Mouse (Mus musculus): ENCODE measurements around the gene Tenm3.
A peak's percentile ranks its signal among the peaks of the same experiment; 100 is the strongest.

Gene Tenm3

DNA sequence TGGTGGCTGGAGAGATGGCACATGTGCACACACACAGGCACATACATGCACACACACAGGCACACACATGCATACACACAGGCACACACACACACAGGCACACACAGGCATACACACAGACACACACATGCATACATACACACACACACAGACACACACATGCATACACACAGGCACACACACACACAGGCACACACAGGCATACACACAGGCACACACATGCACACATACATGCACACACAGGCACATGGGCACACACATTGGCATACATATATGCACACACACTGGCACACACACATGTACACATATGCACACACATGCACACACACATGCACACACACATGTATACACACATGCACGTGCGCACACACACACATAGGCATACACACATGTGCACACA, 271.4 kb downstream of the Tenm3 start:
- no peak for DNase-seq

DNA sequence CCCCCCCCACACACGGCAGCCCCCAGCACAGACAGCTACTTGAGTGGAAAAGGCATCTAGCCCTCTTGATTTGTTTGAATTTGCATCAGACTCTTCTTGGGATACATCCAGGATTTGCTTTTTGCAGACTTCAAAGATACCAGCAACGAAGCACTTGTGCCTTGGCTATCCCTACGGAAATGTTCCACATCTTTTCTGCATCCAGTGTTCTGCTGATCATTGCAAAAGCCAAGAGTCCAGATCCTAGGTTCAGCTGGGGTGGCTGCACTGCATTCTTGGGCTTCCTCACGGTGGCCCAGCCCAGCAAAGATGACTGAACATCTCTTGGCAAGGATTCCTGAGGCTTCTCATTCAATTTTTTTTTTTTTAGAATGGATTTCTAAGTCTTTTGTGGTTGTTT, 275.1 kb downstream of the Tenm3 start:
- no peak for DNase-seq

DNA sequence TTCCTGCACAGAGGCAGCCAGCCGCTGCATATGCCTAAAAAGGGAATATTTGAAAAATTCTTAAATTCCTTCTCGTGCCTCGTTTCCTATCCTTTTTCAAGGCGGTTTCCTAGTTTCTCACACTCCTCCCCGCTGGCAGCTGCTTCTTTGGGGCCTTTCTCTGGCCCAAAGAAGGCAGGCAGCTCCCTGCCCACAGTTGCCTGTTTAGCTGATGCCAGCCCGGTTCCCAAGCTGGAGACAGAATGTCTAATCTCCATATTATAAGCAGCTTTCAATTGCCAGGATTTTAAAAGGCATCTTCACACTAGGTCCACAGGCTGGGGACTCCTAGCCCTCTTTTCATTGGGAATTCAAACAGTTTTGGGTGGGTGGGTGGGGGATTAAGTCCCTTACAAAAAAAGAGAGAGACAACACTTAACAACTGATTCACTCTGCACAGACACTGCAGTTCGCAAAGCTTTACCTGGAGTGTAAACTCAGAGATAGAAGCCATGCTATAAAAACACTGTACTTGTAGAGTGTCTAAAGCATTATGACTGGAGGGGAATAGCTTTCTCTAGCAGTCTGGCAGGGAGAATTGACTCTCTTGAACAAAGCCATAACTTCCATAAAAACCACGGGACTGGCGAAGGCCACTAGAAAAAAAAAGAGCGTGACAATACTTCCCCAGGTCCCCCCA, 275.7 kb downstream of the Tenm3 start:
- peak; percentile 40 for DNase-seq

DNA sequence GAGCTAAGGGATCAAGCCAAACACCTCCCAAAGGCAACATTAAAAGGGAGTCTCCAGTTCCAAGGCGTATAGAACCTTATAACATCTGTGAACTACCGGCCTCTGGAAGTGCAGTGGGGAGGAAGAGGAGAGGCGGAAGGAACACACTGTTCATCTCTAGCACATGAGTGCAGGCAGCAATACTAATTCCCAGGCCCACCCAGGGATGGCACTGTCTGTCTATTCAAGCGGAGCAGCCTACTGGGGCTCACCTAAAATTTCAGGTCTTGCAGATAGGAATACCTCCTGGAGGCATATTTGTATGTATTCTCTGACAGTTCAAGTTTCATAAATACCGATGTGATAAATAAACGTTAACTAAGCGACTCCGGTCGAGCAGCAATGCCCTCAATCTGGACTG, 283.5 kb downstream of the Tenm3 start:
- DNase-seq = peak; percentile 25

DNA sequence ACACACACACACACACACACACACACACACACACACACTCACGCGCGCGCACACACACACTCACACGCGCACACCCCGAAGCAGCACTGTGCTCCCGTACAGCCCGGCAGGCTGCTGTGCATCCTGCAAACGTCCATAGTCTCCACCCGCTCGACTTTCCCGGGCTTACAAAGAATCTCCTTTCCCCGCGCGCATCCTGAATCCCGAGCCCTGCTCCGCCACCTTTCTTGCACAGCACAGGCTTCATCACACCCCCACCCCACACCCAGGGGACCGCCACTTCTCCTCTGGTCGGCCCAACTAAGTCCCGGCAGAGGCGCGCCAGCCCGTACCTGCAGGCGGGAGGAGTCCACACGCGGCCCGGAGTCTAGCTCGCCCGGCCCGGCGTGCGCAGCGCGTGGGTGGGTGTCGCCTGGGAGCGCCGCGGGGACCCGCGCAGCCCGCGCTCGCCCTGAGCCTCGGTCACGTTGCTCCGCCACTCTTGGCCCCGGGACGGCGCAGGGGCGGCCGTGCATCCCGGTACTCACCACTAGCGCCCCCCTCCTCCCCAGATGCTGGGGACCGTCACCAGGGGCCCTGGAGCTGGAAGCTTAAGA, 288.1 kb downstream of the Tenm3 start:
- peak; percentile 59 for DNase-seq

DNA sequence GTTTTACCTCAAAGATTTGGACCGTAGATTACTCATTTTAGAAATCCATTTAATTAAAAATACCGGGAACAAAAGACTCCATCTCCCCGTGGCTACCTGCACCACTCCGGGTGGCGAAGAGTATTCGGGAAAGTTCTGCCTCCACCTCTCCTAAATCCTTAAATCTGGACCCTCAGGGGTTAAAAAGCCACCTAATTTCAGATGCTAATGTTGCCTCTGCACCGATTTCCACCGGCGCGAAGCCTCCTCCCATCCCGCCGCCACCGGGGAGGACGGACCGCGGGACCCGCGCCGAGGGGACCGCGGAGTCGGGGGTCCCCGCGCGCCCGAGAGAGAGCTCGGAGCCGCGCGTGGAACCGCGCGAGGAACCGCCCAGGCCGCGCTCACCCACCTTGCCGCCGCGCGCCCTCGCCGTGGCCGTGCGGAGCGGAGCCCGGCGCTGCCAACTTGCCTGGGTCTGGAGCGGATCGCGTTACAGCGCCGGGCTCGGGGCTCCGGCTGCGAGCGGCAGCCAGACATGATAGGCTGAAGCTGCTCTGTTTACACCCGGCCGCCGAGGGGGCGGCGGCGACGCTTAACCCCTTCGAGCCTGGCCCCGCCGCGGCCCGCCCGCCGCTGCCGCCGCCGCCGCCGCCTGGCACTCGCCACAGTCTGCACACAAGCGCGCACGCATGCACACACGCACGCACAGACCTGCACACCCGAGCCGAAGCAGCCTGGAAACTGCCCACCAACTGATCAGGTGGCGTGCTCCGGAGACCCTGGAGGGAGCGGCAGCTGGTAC, 288.8 kb downstream of the Tenm3 start:
- DNase-seq = peak; percentile 76

DNA sequence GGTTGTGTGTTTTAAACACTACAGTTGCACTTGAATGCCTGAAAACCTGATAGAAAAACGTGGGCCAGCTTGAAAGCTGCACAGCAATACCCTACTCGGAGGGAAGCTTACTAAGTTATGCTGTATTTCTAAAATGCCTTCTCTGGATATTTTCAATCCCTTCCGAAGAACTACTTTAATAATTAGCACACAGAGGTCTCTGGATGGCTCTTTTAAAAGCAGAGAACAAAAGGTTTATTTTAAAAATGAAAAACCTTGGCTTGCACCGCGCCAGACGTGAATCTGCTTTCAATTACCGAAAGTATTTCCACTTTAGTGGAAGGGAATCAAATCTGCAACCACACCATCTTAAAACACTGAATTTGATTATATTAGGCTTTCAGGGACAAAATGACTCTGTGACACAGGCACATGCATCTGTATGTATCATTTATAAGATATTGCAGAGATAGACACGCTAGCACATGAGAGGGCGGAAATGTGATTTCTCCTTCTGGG, 289.9 kb downstream of the Tenm3 start:
- DNase-seq = no peak

DNA sequence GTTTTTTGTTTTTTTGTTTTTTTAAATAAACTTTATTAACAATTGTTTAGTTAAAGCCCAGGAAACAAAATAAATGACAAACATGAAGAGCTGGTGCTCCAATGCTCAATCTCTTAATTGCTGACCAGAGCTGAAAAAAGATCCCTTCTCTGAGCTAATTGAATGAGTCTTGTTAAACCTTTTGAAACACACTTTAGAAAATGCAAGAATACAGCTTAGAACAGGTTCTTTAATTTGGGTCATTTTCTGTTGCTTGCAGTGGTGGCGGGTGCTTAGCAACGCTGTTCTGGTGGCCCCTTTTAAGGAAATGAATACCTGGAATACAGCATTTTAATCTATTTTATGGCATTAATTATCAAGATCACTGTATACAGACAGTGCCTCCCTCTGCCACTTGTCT, 291.4 kb downstream of the Tenm3 start:
- DNase-seq = no peak

DNA sequence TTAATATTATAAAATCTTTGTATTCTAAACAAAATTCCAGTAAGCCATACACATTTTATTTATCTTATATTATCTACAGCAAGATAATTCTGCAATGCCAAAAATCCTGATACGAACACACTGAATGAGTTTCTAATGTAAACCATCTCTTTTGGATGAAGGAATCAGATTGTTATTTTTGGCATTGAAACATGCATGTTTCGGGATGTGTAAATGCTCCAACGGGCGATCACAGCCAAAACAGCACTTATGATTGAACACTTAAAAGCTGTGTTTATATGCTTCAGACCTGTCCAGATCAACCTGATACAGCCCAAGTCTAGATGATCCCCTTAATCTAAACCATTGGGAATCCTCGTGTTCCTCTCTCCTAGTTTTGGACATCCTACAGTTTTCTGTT, 292.4 kb downstream of the Tenm3 start:
- DNase-seq = no peak

DNA sequence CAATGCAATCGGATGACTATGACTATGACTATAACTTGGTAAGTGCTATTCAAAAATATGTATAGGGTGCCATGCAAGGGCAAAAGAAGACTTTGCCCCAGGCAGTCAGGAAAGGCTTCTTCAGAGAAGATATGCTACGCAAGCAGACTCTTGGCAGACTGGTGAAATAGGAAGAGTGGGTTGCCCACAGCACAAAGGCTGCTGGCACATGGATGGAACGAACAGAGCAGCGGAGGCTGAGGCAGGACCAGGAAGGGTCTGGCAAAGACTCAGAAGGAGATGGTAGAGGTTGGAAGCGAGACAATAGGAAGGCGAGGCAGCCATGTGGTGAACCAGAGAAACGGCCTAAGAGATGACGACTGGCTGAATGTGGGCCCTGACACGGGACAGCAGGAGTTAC, 294.8 kb downstream of the Tenm3 start:
- no peak for DNase-seq

DNA sequence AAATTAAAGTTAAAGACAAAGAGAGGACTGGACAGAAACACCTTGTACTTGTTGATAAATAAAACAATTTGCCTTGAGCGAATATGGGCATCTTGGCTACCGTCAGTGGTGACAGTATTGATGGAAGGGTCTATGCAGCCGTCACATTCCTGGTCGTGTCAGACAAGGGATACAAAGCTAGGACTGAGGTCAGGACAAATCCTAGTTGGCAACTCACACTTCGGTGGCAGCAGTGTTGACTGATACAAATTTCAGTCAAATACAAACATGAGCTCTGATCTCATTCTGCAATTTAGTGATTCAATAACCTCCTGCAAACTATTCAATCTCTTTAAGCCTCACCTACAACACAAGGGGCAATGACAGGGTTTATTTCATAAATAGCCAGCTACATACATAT, 298.1 kb downstream of the Tenm3 start:
- no peak for DNase-seq

DNA sequence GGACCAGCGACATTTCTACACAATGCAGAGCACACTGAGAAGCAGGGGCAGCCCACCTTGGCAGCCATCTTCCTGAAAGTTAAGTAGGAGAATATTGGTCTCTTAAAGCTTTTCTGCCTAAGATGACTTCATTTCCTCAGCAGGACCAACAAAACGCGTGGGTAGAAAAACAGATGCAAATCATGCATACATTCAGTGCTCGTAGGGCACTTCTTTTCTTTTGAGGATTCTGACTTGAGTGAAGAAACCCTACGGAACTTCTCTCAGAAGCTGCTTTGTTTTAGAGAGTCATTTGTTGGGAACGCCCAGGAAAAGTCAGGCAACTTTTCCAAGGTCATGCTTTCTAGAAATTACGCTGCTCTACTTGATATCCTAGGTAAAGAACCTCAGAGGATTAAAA, 298.9 kb downstream of the Tenm3 start:
- DNase-seq = no peak

DNA sequence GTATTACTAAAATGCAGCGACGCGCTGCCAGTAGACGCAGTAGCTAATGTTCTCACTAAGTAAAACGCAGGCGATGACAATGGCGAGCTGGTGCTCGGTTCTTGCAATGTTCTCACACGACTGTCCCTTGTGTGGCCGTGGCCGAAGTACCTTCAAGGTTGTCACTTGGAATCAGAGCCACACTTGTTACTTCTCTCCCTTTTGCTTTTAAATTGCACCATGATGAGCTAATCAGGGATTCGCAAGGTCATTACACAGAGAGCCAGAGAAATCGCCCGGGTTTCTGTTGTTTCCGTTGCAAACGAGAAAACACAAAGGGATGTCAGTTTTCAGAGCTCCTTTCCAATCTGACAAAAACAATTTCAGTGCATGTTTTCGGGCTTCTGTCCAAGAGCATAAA, 301.6 kb downstream of the Tenm3 start:
- no peak for DNase-seq

DNA sequence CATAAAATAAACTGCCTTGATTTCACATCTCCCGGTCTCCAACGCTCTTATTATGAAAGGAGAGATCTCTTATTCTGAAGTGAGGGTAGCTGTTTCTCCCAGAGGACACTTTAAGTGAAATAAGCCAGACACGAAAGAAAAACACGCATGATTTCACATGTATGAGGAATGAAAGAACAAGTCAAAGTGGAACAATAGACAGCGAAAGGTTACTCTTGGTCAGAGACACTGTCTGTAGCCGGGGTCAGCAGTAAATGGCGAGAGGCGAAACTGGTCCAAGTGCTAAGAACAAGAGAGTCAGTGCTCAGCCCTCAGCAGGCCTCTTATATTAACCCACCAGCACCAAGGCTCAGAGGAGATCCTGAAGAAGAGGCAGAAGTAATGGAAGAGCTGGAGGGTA, 302.9 kb downstream of the Tenm3 start:
- DNase-seq = no peak

DNA sequence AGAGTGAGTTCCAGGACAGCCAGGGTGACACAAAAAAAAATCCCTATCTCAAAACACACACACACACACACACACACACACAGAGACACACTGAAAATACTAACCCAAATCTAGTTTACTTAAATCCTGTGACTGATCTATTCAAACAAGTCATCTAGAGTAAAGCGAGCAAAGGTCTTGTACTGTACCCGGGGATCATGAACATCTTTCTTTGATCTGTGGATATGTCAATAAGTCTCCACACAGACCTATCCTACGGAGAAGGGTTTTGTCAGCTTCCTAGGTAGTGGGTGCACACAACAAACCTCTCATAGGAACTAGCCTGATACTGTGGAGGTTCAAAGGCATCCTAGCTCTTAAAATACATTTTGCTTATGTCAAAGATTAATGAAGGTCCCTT, 307.9 kb downstream of the Tenm3 start:
- DNase-seq = no peak

DNA sequence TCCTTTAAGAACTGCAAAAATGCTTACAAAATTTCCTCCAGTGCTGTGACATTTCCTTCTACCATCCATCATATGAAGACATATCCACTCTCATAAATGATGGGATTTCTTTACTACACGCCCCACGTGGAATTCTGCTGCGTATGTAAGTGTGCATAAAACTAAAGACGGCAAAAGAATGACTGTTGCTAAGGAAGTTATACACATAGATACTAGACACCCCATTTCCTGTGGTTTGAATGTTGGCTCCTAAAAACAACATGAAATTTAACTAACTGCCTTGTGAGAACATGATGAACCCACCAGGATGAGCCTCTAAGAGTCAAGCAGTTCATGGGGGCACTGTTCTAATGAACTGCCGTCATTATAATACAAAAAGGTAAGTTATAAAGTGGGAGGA, 312.0 kb downstream of the Tenm3 start:
- no peak for DNase-seq

DNA sequence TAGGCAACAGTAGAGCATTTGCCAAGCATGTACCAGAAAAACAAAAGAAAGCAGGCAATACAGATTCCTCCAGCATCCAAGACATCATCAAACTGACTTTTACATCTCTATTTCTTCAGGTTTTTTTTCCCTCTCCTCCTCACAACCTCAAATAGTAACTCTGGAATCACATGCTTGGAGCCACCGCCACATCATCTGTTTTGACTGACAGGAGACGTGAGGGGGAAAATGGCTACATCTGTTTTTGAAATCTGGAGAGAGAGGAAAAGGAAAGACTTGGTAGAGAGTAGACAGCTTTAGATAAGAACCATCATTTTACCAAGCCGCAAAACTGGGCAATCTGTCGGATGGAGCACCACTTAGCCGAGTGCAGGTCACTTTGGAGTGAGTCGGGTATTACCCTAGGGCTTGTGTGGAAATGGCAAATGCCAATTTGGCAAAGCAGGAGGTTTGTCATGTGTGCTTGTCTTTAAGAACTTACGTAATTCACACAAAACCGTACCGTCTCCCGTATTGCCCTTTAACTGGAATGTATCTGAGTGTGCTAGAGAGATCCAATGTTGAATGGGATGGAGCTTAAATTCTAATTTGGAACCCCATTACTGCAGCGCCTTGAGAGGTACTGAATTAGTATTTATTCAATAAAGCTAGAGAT, 312.7 kb downstream of the Tenm3 start:
- DNase-seq = no peak

DNA sequence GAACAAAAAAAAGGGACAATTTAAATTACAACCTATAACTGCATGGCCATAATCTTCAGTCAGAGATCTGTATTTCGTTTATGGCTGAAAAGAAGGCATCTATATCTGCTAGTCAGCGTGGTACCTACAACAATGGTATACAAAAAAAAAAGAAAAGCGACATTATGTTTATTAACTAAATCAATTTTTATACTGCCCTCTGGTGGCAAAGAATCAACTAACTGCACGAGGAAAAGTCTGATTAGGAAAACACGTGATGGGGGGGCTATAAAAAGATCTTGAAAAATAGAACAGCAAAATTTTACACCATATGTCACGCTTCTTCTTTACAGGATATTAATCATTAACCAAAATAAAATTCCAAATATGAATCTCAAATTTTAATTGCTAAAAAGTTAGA, 316.3 kb downstream of the Tenm3 start:
- DNase-seq = no peak

DNA sequence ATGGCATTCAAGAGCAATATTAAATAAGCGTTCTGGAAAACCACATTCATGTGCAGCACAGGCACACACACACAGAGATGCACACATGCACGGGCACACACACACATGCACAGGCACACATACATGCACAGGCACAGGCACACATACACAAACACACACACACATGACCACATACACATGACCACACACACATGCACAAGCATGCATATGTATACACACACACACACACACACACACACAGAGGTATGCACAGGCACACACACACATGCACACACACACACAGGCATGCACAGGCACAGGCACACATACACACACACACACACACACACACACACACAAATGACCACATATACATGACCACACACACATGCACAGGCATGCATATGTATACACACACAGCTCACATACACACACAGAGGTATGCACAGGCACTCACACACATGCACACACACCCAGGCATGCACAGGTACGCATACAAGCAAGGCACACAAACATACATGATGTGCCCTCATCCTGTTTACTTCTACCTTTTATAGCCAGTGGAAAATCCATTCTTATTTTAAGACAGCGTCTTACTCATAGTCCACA, 321.1 kb downstream of the Tenm3 start:
- DNase-seq = no peak

DNA sequence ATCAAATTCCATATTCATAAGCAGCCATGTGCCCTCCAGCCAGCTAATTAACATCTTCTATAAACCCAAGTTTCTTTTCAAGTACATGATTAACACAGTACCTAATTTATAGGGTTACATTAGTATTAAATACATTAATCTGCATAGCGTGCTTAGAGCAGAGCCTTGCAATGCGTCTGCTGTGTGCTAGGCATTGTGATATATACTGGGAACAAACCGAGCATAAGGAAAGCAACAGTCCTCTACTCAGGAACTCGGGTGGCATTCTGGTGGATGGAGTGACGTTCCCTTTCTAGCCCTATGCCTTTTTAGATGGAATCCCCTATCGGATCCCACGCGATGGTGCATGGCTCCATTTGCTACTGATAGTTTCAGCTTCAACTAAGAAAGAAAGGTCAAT, 321.7 kb downstream of the Tenm3 start:
- DNase-seq = no peak

DNA sequence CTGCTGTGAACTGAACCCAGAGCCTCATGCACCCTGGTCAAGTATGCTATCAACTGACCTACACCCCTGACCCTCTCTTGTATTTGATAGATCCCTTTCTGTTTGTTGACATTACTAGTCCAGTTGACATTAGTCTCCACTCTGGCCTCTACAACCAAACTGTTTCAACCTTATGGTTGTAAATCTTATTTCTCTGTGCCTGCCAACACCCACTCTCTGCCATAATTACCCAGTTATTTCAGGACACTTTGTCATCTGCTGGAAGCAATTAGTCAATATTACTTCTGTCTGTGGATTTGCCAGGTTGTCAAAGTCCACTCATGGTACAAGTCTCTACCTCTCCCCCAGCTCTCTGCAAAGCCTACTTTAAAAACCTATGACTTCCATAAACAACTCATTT, 326.3 kb downstream of the Tenm3 start:
- no peak for DNase-seq

DNA sequence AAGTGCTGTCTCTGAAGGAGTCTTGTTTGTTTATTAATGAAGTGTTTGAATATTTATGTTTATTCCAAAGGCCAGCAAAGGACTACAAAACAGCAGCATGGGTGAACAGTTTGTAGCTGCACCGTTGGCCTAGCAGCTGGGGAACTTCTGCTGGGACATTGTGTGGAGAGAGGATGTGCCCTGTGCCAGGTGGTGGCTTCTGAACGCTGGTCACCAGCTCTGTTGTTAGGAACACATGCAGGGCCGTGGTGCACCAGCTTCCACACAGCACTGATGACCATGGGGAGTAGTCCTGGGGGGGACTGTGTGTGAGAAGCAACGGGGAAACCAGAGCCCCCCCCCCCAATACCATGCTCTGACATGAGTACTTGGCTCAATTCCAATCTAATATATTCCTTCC, 329.5 kb downstream of the Tenm3 start:
- no peak for DNase-seq

DNA sequence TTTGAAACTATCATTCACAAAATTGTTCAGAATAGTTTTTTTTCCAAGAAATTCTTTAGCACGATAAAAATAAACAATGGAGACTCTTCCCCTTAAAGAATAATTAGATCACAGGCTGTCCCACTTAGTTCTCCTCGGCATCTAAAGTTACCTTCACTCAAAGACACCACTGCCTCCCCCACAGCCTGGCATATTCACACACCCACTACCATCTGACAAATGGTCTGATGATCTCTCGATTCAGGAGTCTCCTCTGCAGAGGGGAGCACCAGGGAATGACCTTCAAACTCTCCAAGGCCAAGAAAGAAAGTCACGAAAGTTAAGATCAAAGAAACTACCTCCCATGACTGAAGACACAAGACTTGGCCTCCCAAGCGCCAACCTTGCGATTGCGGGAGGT, 329.9 kb downstream of the Tenm3 start:
- no peak for DNase-seq

All from right cerebral cortex, postnatal 4 days (tissue).